Mouse (Mus musculus): ENCODE measurements around the gene Prkcz. TPM values are rescaled to one million over a fixed set of nuclear protein-coding genes. Genes with fewer than 3 reads are reported as not detected.

Gene Prkcz
- polyA plus RNA-seq (2016; fragmentation: Nextera tagmentation; extraction: Ambion mirVana): 8.4 and 9.3 TPM in 2 replicates

DNA sequence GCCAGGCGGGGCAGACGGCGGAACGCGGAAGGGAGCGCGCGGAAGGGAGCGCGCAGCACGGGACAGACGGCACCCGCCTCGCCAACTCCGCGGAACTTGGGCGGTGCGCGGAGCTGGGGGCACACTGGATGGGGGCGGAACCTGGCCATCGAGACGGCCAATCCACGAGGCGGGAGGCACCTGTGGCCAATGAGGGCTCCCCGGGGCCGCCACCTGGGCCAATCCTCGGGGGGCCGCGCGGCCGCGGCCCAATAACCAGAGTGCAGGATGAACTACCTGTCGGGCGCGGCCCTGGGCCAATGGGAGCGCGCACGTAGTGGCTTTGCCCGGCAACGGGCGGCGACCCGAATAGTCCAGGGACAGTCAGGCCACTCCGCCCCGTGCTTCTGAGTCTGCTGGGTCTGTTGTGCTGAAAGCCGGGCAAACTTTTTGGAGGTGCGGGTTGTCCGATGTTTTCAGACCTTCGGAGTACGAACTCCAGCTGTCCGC, at the start of gene Prkcz:
Gene Prkcz, minus strand, starts transcription at position 59 of the 489 bp plus-strand sequence.
- peak within 1 kb of the TSS; percentile 54 for H3K4me3 ChIP-seq
- peak; percentile 86 for DNase-seq (ENCODE audit: low spot score)
- WGBS: 1% methylated on average over 51 of the region's 51 CpGs
- peaks cover 84% of the 10 kb centered on the region for H3K27me3 ChIP-seq (ENCODE audit: low read depth, poor library complexity, severe bottlenecking)
- peak within 1 kb of the TSS; percentile 50; the same call in 1 of the 2 replicates for H3K27ac ChIP-seq
- H3K4me1 ChIP-seq: peaks cover 15% of the 10 kb centered on the region
- H3K36me3 ChIP-seq: no peaks in the 10 kb centered on the region
- no peaks in the 10 kb centered on the region for H3K9me3 ChIP-seq (replicated peaks)

DNA sequence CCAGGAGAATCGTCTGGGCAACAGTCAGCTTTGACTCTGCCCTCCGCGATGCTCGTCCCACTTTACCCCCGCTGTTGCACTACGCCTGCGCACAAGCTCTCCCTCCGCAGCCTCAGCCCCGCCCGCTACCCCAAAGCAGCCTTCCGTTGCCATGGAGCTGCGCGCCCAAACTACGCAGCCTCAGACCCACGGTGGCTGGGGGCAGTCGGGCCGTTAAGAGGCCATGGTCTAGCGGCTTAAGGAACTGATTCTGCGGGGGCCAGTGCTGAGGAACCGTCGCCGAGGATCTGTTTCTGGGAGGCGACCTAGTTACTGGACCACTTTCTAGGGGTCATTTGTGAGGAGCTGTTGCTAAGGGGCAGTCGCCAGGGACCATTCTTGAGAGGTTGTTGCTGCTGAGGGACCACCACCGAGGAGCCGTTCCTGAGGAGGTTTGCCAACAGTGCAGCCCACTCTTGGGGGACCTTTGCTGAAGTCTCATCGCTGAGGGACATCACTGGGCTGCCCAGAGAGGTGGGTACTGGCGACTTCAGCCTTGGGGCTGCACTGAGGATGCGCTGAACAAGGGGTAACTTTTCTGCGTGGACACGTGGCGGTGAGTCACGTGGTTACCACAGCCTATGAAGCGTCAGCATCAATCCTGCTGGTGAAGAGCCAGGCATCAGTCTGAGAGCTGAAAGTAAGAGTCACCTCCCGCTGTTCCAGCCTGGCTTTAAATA, 48.1 kb upstream of the Prkcz start, which contains the start of gene Cfap74:
Gene Cfap74, plus strand, starts transcription at position 133 of the 719 bp plus-strand sequence.
- H3K9me3 ChIP-seq (replicated peaks): no peaks in the 10 kb centered on the region
- peak within 1 kb of the TSS; percentile 83 for H3K27ac ChIP-seq

DNA sequence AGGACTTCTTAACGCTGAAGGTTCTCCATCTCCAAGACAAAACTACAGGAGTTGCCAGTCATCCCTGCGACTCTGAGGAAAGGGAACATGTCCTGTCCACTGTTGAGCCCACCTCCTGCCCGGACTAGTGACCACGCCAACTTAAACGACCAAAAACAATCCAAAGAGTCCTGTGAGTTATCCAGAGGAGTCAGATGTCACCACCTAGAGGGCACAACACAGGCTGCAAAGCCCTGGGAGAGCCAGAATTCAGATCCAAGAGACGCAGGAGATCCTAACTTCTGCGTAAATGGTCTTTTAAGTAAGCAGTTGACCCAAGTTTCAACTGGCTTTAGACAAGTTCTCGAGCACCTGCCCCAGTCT, 47.5 kb upstream of the Prkcz start:
- Histone ChIP-seq H3K27ac (peak overlapping the region; percentile 83), H3K9me3 (replicated peaks) (no peaks in the 10 kb centered on the region), H3K36me3 (no peaks in the 10 kb centered on the region), H3K4me3 (peak overlapping the region; percentile 72), H3K27me3 (ENCODE audit: low read depth, poor library complexity, severe bottlenecking) (no peaks in the 10 kb centered on the region), H3K4me1 (peaks cover 17% of the 10 kb centered on the region)
- DNase-seq (ENCODE audit: low spot score): no peak
- 2% methylated on average over 8 of the region's 8 CpGs for WGBS

More for the DNA sequence above, 48.1 kb upstream of the Prkcz start, which contains the start of gene Cfap74:
- Histone ChIP-seq H3K36me3 (no peaks in the 10 kb centered on the region), H3K27me3 (ENCODE audit: low read depth, poor library complexity, severe bottlenecking) (no peaks in the 10 kb centered on the region), H3K4me3 (peak within 1 kb of the TSS; percentile 72), H3K4me1 (peaks cover 17% of the 10 kb centered on the region)
- WGBS: 1% methylated on average over 35 of the region's 35 CpGs
- DNase-seq (ENCODE audit: low spot score): peak; percentile 95

DNA sequence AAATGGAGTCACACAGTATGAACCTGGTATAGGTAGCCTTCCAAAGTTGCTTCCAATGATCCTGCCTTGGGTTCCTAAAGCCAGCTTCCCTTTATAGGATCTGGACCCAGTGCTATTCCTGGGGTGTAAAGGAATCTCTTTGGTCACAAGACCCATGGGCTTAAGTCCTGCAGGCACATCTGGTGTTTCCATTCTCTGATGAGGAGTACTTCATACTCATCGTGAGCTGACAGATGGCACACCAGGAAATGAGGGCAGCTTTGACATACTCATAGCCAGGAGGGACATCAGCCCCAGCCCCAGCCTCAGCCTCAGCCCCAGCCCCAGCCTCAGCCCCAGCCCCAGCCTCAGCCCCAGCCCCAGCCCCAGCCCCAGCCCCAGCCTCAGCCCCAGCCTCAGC, 41.3 kb upstream of the Prkcz start:
- WGBS: 70% methylated on average over 1 of the region's 1 CpGs
- peaks cover 34% of the 10 kb centered on the region for H3K27me3 ChIP-seq (ENCODE audit: low read depth, poor library complexity, severe bottlenecking)
- H3K4me3 ChIP-seq: no peak overlapping the region
- no peak for DNase-seq (ENCODE audit: low spot score)
- no peaks in the 10 kb centered on the region for H3K36me3 ChIP-seq
- H3K27ac ChIP-seq: no peak overlapping the region
- H3K4me1 ChIP-seq: peaks cover 14% of the 10 kb centered on the region
- no peaks in the 10 kb centered on the region for H3K9me3 ChIP-seq (replicated peaks)

DNA sequence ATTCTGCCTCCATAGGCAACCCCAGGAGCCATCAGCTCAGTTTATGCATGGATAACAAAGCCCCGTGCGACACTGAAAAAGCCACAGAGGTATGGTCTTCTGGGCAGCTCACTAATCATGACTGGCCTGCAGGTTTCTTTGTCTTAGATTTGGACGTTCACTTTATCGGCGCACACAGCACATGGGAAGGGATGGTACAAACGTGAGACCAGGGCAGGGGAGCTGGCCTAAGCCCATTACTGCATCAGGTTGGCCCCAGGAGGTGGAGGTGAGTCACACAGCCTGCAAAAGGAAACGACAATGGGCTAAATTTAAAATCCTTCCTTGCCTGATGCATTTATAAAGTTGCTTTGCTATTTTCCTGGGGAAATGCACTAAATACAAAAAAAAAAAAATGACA, 40.0 kb upstream of the Prkcz start:
- Histone ChIP-seq H3K36me3 (no peaks in the 10 kb centered on the region), H3K27me3 (ENCODE audit: low read depth, poor library complexity, severe bottlenecking) (peaks cover 46% of the 10 kb centered on the region), H3K4me1 (peaks cover 14% of the 10 kb centered on the region), H3K9me3 (replicated peaks) (no peaks in the 10 kb centered on the region), H3K27ac (no peak overlapping the region), H3K4me3 (no peak overlapping the region)
- DNase-seq (ENCODE audit: low spot score): no peak
- WGBS: 77% methylated on average over 7 of the region's 7 CpGs

DNA sequence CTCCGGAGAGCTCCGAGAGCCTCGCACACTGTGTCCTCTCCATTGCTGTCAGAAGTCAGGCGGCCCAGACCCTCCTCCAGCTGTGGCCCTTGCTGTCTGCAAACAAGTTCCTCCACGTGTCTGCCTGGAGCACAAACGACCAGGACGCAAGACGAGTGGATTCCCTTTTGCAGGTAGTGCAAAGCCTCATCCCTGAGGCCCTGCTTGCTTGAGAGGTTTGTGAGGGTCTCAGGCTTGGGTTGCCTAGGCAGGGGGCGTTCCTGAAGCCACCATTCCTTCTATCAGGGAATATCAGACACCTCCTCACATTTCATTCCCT, 37.0 kb upstream of the Prkcz start:
- H3K4me3 ChIP-seq: peak overlapping the region; percentile 42
- no peaks in the 10 kb centered on the region for H3K9me3 ChIP-seq (replicated peaks)
- H3K27me3 ChIP-seq (ENCODE audit: low read depth, poor library complexity, severe bottlenecking): peaks cover 55% of the 10 kb centered on the region
- no peak for DNase-seq (ENCODE audit: low spot score)
- H3K4me1 ChIP-seq: peaks cover 11% of the 10 kb centered on the region
- no peak overlapping the region for H3K27ac ChIP-seq
- 3% methylated on average over 9 of the region's 9 CpGs for WGBS
- H3K36me3 ChIP-seq: no peaks in the 10 kb centered on the region

DNA sequence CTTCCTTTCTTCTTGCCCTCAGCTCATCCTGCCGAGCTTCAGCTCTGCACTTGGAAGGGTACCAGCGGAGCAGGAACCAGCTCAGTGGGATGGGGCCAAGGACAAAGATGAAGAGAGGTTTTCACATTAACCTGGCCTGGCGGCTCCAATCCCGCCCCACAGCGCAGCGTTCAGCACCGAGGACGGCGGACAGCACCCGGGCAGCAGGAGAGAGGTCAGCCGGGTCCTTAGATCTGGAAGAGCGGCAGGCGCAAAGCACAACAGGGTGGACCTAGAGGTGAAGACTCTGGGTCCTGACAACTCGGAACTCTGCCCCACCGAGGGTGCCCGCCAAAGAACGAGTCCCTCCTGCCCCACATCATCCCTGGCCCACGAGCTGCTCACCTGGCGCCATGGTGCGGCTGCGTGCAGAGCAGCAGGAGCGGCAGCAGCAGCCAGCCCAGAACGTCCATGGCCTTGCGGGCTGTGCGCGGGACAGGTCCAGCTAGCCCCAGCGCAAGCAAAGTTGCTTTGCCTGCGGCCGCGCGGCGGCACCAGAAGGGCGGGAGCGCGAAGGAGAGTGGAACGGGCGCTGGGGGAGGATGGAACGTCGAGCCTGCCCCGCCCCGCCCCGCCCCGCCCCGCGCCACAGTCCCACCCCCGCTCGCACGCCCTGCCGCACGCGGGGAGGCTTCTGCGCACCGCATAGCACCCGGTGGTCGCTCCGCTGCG, 36.5 kb upstream of the Prkcz start, which contains the start of gene Gabrd:
Gene Gabrd, minus strand, starts transcription at position 602 of the 711 bp plus-strand sequence.
- H3K27me3 ChIP-seq (ENCODE audit: low read depth, poor library complexity, severe bottlenecking): peaks cover 55% of the 10 kb centered on the region
- peak within 1 kb of the TSS; percentile 42 for H3K4me3 ChIP-seq
- H3K36me3 ChIP-seq: no peaks in the 10 kb centered on the region
- WGBS: under 1% methylated on average over 44 of the region's 57 CpGs
- no peak within 1 kb of the TSS for H3K27ac ChIP-seq
- peaks cover 9% of the 10 kb centered on the region for H3K4me1 ChIP-seq
- H3K9me3 ChIP-seq (replicated peaks): no peaks in the 10 kb centered on the region
- DNase-seq (ENCODE audit: low spot score): peak; percentile 87

DNA sequence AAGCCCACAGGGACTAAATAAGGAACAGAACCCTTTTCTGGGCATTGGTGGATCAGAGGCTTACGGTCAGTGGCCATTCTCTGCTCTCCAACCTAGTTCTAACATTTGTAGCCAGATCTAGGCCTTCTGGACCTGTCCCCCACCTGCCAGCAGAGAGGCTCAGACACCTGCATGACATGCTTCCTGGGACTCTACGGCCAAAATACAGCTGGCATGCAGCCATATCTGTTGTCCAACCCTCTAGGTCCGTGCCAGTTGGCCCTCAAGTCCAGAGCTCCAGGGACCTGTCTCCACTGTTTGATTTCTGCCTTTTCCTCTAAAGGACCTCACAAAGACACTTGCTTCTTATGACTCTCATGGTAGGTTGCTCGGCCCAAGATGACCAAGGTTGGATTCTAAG, 35.6 kb upstream of the Prkcz start:
- no peaks in the 10 kb centered on the region for H3K9me3 ChIP-seq (replicated peaks)
- DNase-seq (ENCODE audit: low spot score): no peak
- WGBS: 85% methylated on average over 4 of the region's 4 CpGs
- H3K4me3 ChIP-seq: no peak overlapping the region
- peaks cover 9% of the 10 kb centered on the region for H3K4me1 ChIP-seq
- H3K27ac ChIP-seq: no peak overlapping the region
- H3K36me3 ChIP-seq: no peaks in the 10 kb centered on the region
- peaks cover 55% of the 10 kb centered on the region for H3K27me3 ChIP-seq (ENCODE audit: low read depth, poor library complexity, severe bottlenecking)

DNA sequence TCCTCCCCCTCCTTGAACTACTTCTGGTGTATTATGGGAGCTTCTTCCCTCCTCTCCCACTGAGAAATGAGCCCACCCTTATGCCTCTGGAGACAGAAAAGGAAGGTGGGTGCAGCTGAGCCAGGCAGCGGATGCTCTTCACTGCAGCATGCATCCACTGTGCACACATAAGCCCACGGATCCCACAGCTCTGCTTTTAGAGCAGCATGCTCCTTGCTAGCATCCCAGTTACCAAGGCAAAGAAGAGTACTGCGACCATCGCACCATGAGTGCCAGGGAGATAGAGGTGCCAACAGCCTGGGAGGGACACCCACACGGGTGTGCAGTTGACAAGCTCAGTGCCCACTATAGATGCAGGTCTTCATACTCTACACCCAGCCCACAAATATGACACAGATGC, 34.3 kb upstream of the Prkcz start:
- H3K27me3 ChIP-seq (ENCODE audit: low read depth, poor library complexity, severe bottlenecking): peaks cover 50% of the 10 kb centered on the region
- no peaks in the 10 kb centered on the region for H3K36me3 ChIP-seq
- H3K27ac ChIP-seq: no peak overlapping the region
- no peaks in the 10 kb centered on the region for H3K9me3 ChIP-seq (replicated peaks)
- 86% methylated on average over 5 of the region's 5 CpGs for WGBS
- H3K4me1 ChIP-seq: peaks cover 9% of the 10 kb centered on the region
- no peak overlapping the region for H3K4me3 ChIP-seq
- DNase-seq (ENCODE audit: low spot score): no peak

DNA sequence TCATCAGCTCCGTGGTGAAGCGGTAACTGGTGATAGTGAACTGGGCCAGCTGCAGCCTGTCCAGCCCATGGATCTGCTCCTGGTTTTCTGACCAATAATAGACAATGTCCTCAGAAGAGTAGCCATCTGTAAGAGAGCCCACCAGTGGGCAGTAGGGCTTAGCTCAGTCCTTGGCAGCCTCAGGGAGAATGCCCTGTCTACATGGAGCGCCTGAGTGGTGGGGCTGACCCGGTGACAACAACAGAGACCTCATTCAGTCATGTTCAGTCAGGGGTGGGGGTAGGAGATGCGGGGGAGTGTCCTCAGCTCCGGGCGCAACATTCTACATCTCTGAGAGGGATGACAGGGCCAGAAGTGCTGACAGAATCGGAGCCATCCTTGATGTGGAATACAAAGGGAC, 26.0 kb upstream of the Prkcz start:
- Histone ChIP-seq H3K9me3 (replicated peaks) (no peaks in the 10 kb centered on the region), H3K27me3 (ENCODE audit: low read depth, poor library complexity, severe bottlenecking) (peaks cover 10% of the 10 kb centered on the region; the same call in 1 of the 2 replicates), H3K4me3 (no peak overlapping the region), H3K4me1 (peaks cover 3% of the 10 kb centered on the region; the same call in 1 of the 2 replicates), H3K36me3 (no peaks in the 10 kb centered on the region), H3K27ac (no peak overlapping the region)
- no peak for DNase-seq (ENCODE audit: low spot score)
- 85% methylated on average over 8 of the region's 8 CpGs for WGBS

DNA sequence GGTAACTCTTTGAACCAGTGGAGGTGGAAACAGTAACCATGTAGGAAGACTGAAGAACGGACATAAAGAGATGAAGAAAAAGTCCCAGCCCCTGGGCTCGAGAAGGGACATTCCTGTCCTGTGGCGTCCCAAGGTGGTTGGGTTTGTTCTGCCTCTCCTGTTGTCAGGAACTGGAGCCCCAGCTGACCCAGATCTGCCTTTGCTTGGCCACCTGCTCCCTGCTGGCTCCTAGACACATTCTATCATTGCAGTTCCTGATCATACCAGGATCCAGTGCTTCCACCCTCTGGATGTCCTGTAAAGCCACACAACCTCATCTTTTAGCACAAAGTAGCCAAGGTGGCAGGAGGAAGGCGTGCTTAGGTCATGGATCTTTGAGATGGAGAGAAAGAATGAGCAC, 22.2 kb upstream of the Prkcz start:
- WGBS: 86% methylated on average over 4 of the region's 4 CpGs
- Histone ChIP-seq H3K36me3 (no peaks in the 10 kb centered on the region), H3K9me3 (replicated peaks) (no peaks in the 10 kb centered on the region), H3K4me3 (no peak overlapping the region), H3K4me1 (peaks cover 5% of the 10 kb centered on the region; the same call in 1 of the 2 replicates), H3K27me3 (ENCODE audit: low read depth, poor library complexity, severe bottlenecking) (peaks cover 19% of the 10 kb centered on the region; the same call in 1 of the 2 replicates), H3K27ac (no peak overlapping the region)
- no peak for DNase-seq (ENCODE audit: low spot score)

DNA sequence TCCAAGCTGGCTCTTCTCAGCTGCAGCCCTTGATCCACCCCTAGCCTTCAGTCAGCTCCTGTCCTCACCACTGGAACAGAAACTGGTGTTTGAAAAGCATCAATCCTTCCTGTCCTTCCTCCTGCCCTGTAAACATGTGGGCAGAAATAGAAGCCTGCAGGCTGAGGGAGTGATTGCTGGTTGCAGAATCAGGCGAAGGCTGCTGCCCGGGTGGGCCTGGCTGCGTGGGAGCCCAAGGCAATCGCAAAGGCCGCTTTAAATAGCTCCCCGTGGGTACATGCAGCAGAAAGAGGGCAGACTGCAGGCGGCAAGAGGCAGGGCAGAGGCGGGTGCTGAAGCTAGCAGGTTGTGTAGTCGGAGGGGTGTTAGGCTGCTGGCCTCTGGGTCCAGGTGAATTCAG, 21.6 kb upstream of the Prkcz start:
- no peak for DNase-seq (ENCODE audit: low spot score)
- Histone ChIP-seq H3K27me3 (ENCODE audit: low read depth, poor library complexity, severe bottlenecking) (peaks cover 19% of the 10 kb centered on the region; the same call in 1 of the 2 replicates), H3K4me1 (peaks cover 5% of the 10 kb centered on the region; the same call in 1 of the 2 replicates), H3K27ac (no peak overlapping the region), H3K36me3 (no peaks in the 10 kb centered on the region), H3K4me3 (no peak overlapping the region), H3K9me3 (replicated peaks) (no peaks in the 10 kb centered on the region)
- 35% methylated on average over 9 of the region's 9 CpGs for WGBS

DNA sequence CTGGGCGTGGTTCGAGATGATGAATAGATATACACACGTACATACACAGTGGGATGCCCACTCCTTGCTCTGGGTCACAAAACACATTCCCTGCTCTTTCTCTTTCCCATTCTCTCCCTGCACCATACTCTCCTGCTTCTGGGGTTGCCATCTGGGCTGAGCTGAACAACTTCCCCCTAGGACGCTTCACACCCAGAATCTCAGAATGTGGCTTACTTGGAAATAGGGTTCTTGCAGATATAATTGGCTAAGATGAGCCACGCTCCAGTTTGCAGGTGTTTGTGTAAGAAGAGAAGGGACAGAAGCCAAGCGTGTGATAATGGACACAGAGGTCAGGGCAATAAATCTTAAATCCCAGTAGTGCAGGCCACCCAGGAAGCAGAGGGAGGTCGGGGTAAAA, 20.8 kb upstream of the Prkcz start:
- peaks cover 21% of the 10 kb centered on the region; the same call in 1 of the 2 replicates for H3K27me3 ChIP-seq (ENCODE audit: low read depth, poor library complexity, severe bottlenecking)
- no peaks in the 10 kb centered on the region for H3K36me3 ChIP-seq
- no peak for DNase-seq (ENCODE audit: low spot score)
- no peak overlapping the region for H3K4me3 ChIP-seq
- peaks cover 5% of the 10 kb centered on the region; the same call in 1 of the 2 replicates for H3K4me1 ChIP-seq
- WGBS: 50% methylated on average over 7 of the region's 7 CpGs
- no peaks in the 10 kb centered on the region for H3K9me3 ChIP-seq (replicated peaks)
- H3K27ac ChIP-seq: no peak overlapping the region
